Mouse (Mus musculus) liver, embryonic 15.5 days (tissue): ENCODE measurements at regions not wholly inside any gene's neighbourhood (a gene's known extent, or its start where the extent isn't known, plus 50 kb on each side); places are given as distances from the start of the nearest gene placed in this dataset.

Experiments used
- ATAC-seq: fragments of 200-750 bp; cut with Nextera tagmentation; 2 replicates; pipeline ENCODE4 v1.8.0; 2017; ENCODE audit warnings: moderate number of reproducible peaks, mild to moderate bottlenecking, moderate library complexity; ENCODE audit not compliant: insufficient read depth
- H3K27ac ChIP-seq: fragments of 300-500 bp; sonication (generic); replicated peaks from 2 replicates; pipeline ENCODE4 v1.5.1; 2015; ENCODE audit warnings: mild to moderate bottlenecking, inconsistent platforms
- H3K27me3 ChIP-seq: fragments of 300-500 bp; sonication (generic); 2 replicates; pipeline ENCODE4 v1.6.1; 2015; ENCODE audit warnings: mild to moderate bottlenecking, inconsistent platforms
- H3K36me3 ChIP-seq: fragments of 300-500 bp; sonication (generic); replicated peaks from 2 replicates; pipeline ENCODE4 v1.6.1; 2015; ENCODE audit warnings: moderate library complexity, mild to moderate bottlenecking, inconsistent platforms
- H3K4me1 ChIP-seq: fragments of 300-500 bp; sonication (generic); replicated peaks from 2 replicates; pipeline ENCODE4 v1.6.1; 2015; ENCODE audit warnings: inconsistent platforms
- H3K4me2 ChIP-seq: fragments of 300-500 bp; sonication (generic); 2 replicates; pipeline ENCODE4 v1.6.1; 2015; ENCODE audit warnings: moderate library complexity, mild to moderate bottlenecking, inconsistent platforms
- H3K4me3 ChIP-seq: fragments of 300-500 bp; sonication (generic); replicated peaks from 2 replicates; pipeline ENCODE4 v1.5.1; 2015; ENCODE audit warnings: mild to moderate bottlenecking, inconsistent platforms
- H3K9ac ChIP-seq: fragments of 300-500 bp; sonication (generic); 2 replicates; pipeline ENCODE4 v1.6.1; 2015; ENCODE audit warnings: moderate library complexity, mild to moderate bottlenecking, inconsistent platforms
- H3K9me3 ChIP-seq: fragments of 300-500 bp; sonication (generic); replicated peaks from 2 replicates; pipeline ENCODE4 v1.6.1; 2016; ENCODE audit warnings: inconsistent platforms
- WGBS: fragments of 180-500 bp; shearing (Covaris S2); methylation state at CpG from one replicate; pipeline ENCODE4 v1.1.7; 2015; ENCODE audit warnings: mixed read lengths; ENCODE audit not compliant: insufficient replicate concordance; 5-methylcytosine and 5-hydroxymethylcytosine counted together

DNA sequence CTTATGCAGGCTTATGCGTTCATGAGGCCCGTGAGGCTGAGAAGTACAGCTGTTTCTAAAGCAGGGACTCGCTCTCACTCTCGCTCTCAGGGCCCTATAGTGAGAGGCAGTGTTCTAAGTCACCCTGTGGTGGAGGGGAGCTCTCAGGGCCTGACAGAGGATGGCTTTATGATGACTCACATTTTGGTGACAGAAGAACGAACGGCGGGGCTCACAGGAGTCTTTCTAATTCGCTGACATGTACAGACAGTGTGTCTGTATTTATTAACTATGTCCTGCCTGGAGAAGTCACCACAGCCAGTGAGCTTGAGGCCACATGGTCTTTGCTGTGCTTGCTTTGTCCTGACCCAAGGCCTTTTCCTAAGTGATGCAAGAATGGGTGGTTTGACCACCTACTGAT is 118.6 kb upstream of the Pkdcc start:
- Histone ChIP-seq H3K27me3 (no peaks in the 10 kb centered on the region), H3K4me1 (no peaks in the 10 kb centered on the region), H3K4me2 (no peak overlapping the region), H3K36me3 (no peaks in the 10 kb centered on the region), H3K9me3 (no peaks in the 10 kb centered on the region), H3K27ac (no peak overlapping the region), H3K9ac (no peak overlapping the region), H3K4me3 (no peak overlapping the region)
- 55% methylated on average over 8 of the region's 8 CpGs for WGBS
- no peak for ATAC-seq

DNA sequence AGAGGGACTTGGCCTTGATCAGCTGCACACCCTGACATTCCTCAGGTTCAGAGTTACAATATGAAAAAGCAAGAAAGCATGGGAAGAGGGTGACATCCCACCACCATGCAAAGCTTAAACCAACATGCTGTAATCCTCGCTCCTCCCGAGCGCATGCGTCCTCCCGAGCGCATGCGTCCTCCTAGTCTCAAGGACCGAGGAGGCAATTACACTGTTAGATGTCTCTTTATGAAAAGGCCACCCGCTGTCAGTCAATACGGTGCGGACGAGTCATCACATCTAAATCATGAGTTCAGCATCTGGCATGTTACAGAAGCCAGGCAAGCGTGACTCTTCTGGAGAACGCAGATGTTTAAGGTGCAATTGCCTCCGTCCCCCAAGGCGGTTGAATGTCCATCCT is 117.1 kb upstream of the Pkdcc start:
- no peak overlapping the region for H3K4me3 ChIP-seq
- H3K27ac ChIP-seq = no peak overlapping the region
- H3K4me1 ChIP-seq = no peaks in the 10 kb centered on the region
- no peak for ATAC-seq
- H3K9me3 ChIP-seq = no peaks in the 10 kb centered on the region
- no peaks in the 10 kb centered on the region for H3K36me3 ChIP-seq
- 83% methylated on average over 16 of the region's 16 CpGs for WGBS
- H3K4me2 ChIP-seq = no peak overlapping the region
- H3K27me3 ChIP-seq = no peaks in the 10 kb centered on the region
- no peak overlapping the region for H3K9ac ChIP-seq

DNA sequence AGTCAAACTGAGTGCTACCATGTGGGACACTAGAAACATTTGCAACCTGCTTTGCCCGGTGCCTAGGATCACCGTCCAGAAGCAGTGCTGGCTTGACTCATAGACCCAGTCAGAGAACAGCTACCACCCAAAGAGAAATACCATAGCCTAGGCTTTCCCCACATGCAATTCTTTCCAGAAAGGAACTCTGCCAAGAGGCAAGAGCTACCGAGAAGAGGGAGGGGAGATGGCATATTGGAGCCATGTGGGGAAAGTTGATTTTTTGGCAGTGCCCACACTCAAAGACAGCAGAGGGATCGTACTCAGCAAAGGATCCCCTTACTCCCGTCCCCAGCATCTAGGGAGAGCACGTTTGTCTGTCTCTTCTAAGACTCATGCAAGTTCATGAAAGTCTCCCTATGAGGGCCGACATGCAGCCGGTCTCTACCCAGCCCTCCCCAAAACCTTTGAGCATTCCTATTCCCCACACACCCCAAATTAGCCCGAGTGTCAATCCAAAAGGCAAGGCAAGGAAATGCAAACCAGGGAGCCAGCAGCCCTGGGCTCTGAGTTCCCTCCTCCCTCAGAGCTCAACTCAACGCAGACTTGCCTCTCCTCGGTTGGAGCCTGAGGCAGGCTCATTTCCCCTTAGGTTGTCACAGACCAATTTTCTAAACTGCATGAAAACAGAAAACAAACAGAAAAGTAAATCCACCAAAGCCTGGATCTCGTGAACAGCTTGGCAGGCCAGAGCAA is 116.2 kb upstream of the Pkdcc start:
- Histone ChIP-seq H3K9ac (no peak overlapping the region), H3K4me2 (no peak overlapping the region), H3K27ac (no peak overlapping the region), H3K4me1 (no peaks in the 10 kb centered on the region), H3K27me3 (no peaks in the 10 kb centered on the region), H3K9me3 (no peaks in the 10 kb centered on the region), H3K36me3 (no peaks in the 10 kb centered on the region), H3K4me3 (no peak overlapping the region)
- 55% methylated on average over 12 of the region's 12 CpGs for WGBS
- ATAC-seq = no peak

DNA sequence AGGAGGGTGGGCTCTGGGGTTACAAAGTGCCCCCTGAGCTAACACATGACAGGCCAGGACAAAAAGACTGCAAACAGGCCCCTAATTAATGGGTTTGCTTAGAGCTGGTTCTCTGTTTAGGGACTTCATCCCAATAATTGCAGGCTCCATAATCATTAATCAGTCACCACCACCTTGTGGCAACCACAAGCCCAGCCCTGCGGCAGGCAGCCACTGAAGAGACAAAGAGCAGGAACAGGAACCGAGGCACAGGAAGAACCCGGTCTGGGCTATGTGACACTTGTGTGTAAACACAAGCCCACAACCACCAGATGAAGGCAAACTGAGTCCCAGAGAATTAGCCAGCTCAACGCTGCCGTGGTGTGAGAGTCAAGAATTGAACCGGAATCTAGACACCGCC is 114.1 kb upstream of the Pkdcc start:
- 19% methylated on average over 7 of the region's 7 CpGs for WGBS
- Histone ChIP-seq H3K9ac (no peak overlapping the region), H3K27me3 (no peaks in the 10 kb centered on the region), H3K4me1 (no peaks in the 10 kb centered on the region), H3K4me2 (no peak overlapping the region), H3K27ac (no peak overlapping the region), H3K36me3 (no peaks in the 10 kb centered on the region), H3K4me3 (no peak overlapping the region), H3K9me3 (no peaks in the 10 kb centered on the region)
- no peak for ATAC-seq

DNA sequence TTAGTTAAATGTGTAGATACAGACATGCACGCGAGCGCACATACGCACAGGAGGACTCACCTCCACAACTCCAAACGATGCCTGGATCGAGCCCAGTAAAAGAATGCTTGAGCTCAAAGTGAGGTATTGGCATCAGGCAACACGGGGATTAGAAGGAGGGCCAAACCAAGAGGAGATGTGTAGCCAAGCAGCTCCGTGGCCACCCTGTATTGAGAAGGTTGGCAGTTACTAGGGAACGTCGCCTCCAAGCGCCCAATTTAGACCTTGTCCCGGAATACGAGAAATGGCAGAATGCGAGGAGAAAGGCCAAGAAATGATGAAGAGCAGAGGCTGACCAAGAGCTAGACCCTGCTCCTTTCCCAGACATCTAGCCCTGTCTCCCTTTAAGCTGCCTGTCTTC is 113.3 kb upstream of the Pkdcc start:
- ATAC-seq = no peak
- Histone ChIP-seq H3K4me2 (no peak overlapping the region), H3K4me3 (no peak overlapping the region), H3K27me3 (no peaks in the 10 kb centered on the region), H3K27ac (no peak overlapping the region), H3K9ac (no peak overlapping the region), H3K9me3 (no peaks in the 10 kb centered on the region), H3K4me1 (no peaks in the 10 kb centered on the region), H3K36me3 (no peaks in the 10 kb centered on the region)
- 78% methylated on average over 14 of the region's 14 CpGs for WGBS

DNA sequence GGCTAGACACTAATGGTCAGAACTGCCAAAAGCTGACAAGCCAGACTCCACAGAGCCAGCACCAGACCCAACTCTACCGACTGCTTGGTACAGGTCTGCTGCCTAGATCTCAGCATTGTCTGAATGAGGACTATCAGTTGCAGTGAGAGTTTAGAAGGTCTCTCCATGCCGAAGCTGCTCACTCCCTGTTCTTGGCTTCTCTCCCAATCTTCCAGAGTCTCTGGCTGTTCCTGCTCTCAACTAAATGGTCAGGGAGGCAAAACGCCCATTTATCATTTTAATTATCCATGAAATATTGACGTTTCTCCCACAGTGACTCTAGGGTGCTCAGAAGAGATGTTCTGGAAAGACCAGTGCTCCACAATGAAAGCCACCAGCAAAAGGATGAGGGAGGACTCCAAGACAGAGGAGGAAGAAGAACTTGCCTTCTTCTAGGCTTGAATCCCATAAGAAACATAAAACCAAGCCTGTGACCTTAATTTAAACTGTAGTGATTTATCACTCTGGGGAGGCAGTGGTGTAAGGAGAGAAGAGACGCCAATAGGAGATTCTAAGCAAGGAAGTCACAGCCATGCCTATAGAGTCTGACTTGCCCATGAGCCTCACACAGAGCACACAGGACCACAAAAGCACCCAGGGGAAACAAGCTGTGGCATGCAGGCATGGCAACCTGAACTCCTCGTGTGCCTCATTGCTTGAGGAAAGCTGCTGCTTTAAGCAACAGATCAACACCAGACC is 112.2 kb upstream of the Pkdcc start:
- Histone ChIP-seq H3K9ac (no peak overlapping the region), H3K27ac (no peak overlapping the region), H3K4me1 (no peaks in the 10 kb centered on the region), H3K36me3 (no peaks in the 10 kb centered on the region), H3K27me3 (no peaks in the 10 kb centered on the region), H3K9me3 (no peaks in the 10 kb centered on the region), H3K4me3 (no peak overlapping the region), H3K4me2 (no peak overlapping the region)
- WGBS = 58% methylated on average over 6 of the region's 6 CpGs
- no peak for ATAC-seq

DNA sequence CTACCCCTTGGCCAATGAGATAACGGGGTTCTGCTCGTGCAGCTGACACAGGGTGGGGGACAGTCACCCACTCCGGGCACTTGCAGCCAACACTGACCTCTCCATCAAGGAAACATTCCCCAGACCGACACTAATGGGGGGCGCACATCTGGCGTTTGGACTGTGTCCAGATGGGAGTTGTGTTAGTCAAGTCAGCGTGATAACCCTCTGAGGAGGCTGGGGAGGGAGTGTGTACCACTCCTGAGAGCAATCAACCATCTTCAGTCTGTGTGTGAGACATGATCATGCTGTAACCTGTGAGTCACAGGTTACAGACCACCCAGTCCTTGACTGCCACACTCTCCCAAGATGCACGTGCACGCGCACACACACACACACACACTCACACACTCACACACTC is 106.9 kb upstream of the Pkdcc start:
- H3K4me3 ChIP-seq = no peak overlapping the region
- no peak for ATAC-seq
- WGBS = 60% methylated on average over 10 of the region's 10 CpGs
- H3K4me2 ChIP-seq = no peak overlapping the region
- no peaks in the 10 kb centered on the region for H3K36me3 ChIP-seq
- no peaks in the 10 kb centered on the region for H3K27me3 ChIP-seq
- no peaks in the 10 kb centered on the region for H3K9me3 ChIP-seq
- no peak overlapping the region for H3K27ac ChIP-seq
- no peaks in the 10 kb centered on the region for H3K4me1 ChIP-seq
- H3K9ac ChIP-seq = no peak overlapping the region

DNA sequence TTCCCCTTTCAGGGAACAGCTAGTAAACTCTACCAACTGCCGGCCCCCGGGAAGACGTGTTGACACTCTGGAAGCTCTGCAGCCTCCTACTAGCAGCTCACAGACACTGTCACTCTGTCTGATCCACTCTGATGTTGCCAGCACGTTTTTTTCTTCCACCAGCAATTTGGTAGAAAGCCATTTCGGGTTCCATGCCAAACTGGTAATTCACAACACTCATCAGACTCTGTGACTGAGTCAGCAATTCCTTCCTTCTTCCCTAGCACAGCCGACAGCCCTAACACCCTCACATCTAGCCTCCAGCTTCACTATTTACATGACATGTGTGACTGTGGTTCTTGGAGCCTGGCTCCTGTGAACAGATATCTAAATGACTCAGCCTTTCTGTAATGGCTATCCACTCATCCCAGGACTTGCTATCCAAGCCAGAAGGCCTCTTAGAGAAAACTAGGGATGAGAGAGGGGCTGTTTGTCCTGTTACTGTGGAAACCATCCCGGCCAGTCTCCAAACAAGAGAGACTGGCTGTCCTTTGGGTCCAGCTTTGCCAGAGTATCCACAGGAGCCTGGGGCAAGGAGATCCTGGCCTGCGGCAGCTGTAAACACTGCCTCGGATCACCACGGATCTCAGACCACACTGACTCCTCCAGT is 105.2 kb upstream of the Pkdcc start:
- 45% methylated on average over 10 of the region's 10 CpGs for WGBS
- Histone ChIP-seq H3K36me3 (no peaks in the 10 kb centered on the region), H3K4me1 (no peaks in the 10 kb centered on the region), H3K9ac (no peak overlapping the region; the same call in 1 of the 2 replicates), H3K27me3 (no peaks in the 10 kb centered on the region), H3K9me3 (no peaks in the 10 kb centered on the region), H3K4me2 (no peak overlapping the region), H3K27ac (no peak overlapping the region), H3K4me3 (no peak overlapping the region)
- ATAC-seq = no peak

DNA sequence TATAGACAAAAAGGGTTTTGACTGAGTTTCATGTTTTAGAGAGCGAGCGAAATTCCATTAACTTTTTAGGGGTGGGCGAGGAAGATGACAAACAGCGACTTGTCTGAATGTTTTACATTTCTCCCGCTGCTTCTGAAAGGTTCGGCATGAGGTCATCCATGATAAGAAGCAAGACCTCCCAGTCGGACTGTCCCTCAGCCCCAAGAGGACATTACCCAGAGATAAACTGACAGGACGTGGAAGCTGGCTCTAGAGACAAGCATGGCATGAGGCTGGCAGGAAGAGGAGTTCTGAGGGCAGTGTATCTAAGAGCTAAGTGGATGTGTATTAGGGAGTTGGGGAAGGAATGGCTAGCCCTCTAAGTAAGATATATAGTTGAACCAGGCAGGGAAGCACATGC is 104.5 kb upstream of the Pkdcc start:
- Histone ChIP-seq H3K9me3 (no peaks in the 10 kb centered on the region), H3K4me2 (no peak overlapping the region), H3K9ac (no peak overlapping the region), H3K4me1 (no peaks in the 10 kb centered on the region), H3K27ac (no peak overlapping the region), H3K4me3 (no peak overlapping the region), H3K36me3 (no peaks in the 10 kb centered on the region), H3K27me3 (no peaks in the 10 kb centered on the region)
- WGBS = 36% methylated on average over 8 of the region's 8 CpGs
- no peak for ATAC-seq

DNA sequence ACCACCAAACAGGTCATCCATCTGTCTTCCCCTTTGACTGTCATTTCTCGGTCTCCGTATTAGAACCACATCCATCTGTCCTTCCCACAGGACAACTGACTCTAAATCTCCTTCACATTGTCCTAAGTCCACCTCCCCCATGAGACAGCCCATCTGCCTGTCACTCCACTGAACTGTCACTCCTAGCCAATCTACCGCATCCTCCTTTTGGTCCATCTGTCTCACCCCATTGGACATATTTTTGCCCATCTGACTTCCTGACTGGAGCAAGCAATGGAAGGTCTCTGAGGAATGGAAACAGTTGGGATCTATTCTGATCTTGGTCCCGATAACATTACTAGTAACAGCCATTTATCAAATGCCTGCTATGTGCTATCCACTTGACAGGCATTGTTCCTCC is 99.9 kb upstream of the Pkdcc start:
- Histone ChIP-seq H3K4me2 (no peak overlapping the region), H3K9me3 (no peaks in the 10 kb centered on the region), H3K27ac (no peak overlapping the region), H3K27me3 (no peaks in the 10 kb centered on the region), H3K9ac (no peak overlapping the region), H3K4me1 (no peaks in the 10 kb centered on the region), H3K36me3 (no peaks in the 10 kb centered on the region), H3K4me3 (no peak overlapping the region)
- ATAC-seq = no peak
- 58% methylated on average over 4 of the region's 4 CpGs for WGBS

DNA sequence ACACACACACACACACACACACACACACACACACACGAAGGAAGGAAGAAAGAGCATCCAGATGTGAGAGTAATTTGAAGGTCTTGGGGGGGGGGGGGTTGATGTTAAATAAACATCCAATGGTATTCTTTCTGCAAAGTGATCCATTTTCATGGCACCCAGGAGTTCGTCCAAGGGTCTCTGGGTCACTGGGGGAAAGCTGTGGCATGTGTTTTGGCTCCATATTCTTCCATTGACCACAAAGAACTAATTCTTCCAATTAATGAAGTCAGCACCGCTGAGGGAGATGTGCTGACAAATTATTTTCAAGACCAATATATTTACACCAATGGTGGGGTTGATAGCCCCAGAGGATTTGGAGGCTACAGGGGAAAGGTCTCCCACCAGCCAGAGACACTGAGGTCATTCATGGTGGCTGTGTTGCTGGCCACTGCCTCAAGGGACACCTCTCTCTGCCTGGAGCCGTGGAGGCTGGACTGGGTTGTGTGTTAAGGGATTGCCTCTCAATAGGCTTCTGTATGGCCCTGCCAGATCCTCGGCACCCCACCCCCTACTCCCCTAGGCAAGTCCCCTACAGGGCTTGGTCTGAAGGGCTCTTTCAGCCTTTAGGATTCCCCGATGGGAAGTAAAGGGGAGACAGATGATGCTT is 99.1 kb upstream of the Pkdcc start:
- Histone ChIP-seq H3K27me3 (no peaks in the 10 kb centered on the region), H3K9me3 (no peaks in the 10 kb centered on the region), H3K27ac (no peak overlapping the region), H3K4me3 (no peak overlapping the region), H3K4me1 (no peaks in the 10 kb centered on the region), H3K36me3 (no peaks in the 10 kb centered on the region), H3K4me2 (no peak overlapping the region), H3K9ac (no peak overlapping the region)
- 49% methylated on average over 6 of the region's 6 CpGs for WGBS
- ATAC-seq = no peak
